Mouse (Mus musculus): Measurements from ENCODE around the gene Slc5a11. TPM values are rescaled to one million over a fixed set of nuclear protein-coding genes. Genes with fewer than 3 reads are reported as not detected.
A peak's percentile ranks its signal among the peaks of the same experiment; 100 is the strongest.

The Slc5a11 gene
- polyA plus RNA-seq, 1 experiment from 2014 or later = 0.70 TPM

GRCm38 (mm10) chr7:123217448-123218354 lies 3.1 kb downstream of the Slc5a11 start:
- Histone ChIP-seq H3K27me3 (no peaks in the 10 kb centered on the region), H3K9ac (no peak overlapping the region), H3K4me1 (replicated peaks) (peaks cover 18% of the 10 kb centered on the region), H3K4me3 (no peak overlapping the region), H3K27ac (no peak overlapping the region), H3K36me3 (no peaks in the 10 kb centered on the region), H3K9me3 (no peaks in the 10 kb centered on the region), H3K4me2 (no peak overlapping the region)
- ATAC-seq (ENCODE audit: low FRiP score) = no peak
- WGBS = 67% methylated on average over 7 of the region's 7 CpGs

- 14% methylated on average over 6 of the region's 6 CpGs for WGBS
- no peak overlapping the region for H3K4me2 ChIP-seq
- no peak overlapping the region for H3K27ac ChIP-seq
Observed at GRCm38 (mm10) chr7:123218620-123219019, 4.0 kb downstream of the Slc5a11 start.

GRCm38 (mm10) chr7:123219781-123220632 lies 5.4 kb downstream of the Slc5a11 start:
- no peak for ATAC-seq (ENCODE audit: low FRiP score)
- Histone ChIP-seq H3K36me3 (no peaks in the 10 kb centered on the region), H3K4me2 (no peak overlapping the region), H3K9ac (no peak overlapping the region), H3K27me3 (no peaks in the 10 kb centered on the region), H3K27ac (no peak overlapping the region), H3K4me3 (no peak overlapping the region), H3K4me1 (replicated peaks) (peaks cover 9% of the 10 kb centered on the region; the same call in 1 of the 2 replicates), H3K9me3 (no peaks in the 10 kb centered on the region)
- WGBS = 69% methylated on average over 13 of the region's 13 CpGs

More at GRCm38 (mm10) chr7:123218620-123219019, 4.0 kb downstream of the Slc5a11 start:
- ATAC-seq (ENCODE audit: low FRiP score) = no peak
- no peaks in the 10 kb centered on the region for H3K9me3 ChIP-seq
- no peaks in the 10 kb centered on the region for H3K36me3 ChIP-seq
- H3K4me3 ChIP-seq = no peak overlapping the region
- H3K27me3 ChIP-seq = no peaks in the 10 kb centered on the region
- H3K4me1 ChIP-seq (replicated peaks) = peaks cover 18% of the 10 kb centered on the region
- no peak overlapping the region for H3K9ac ChIP-seq

GRCm38 (mm10) chr7:123220633-123220942 lies 6.0 kb downstream of the Slc5a11 start:
- Histone ChIP-seq H3K9me3 (no peaks in the 10 kb centered on the region), H3K9ac (no peak overlapping the region), H3K4me1 (replicated peaks) (peaks cover 9% of the 10 kb centered on the region; the same call in 1 of the 2 replicates), H3K4me3 (no peak overlapping the region), H3K27ac (no peak overlapping the region), H3K27me3 (no peaks in the 10 kb centered on the region), H3K36me3 (no peaks in the 10 kb centered on the region), H3K4me2 (no peak overlapping the region)
- 85% methylated on average over 2 of the region's 2 CpGs for whole genome bisulfite sequencing
- no peak for ATAC-seq (ENCODE audit: low FRiP score)

GRCm38 (mm10) chr7:123224076-123224475 lies 9.5 kb downstream of the Slc5a11 start:
- Histone ChIP-seq H3K4me2 (no peak overlapping the region), H3K27ac (no peak overlapping the region), H3K4me1 (replicated peaks) (peaks cover 4% of the 10 kb centered on the region; the same call in 1 of the 2 replicates), H3K27me3 (no peaks in the 10 kb centered on the region), H3K4me3 (no peak overlapping the region), H3K36me3 (no peaks in the 10 kb centered on the region), H3K9ac (no peak overlapping the region), H3K9me3 (no peaks in the 10 kb centered on the region)
- WGBS = 75% methylated on average over 9 of the region's 9 CpGs
- no peak for ATAC-seq (ENCODE audit: low FRiP score)

- no peak for ATAC-seq (ENCODE audit: low FRiP score)
Observed at GRCm38 (mm10) chr7:123225159-123225558, 10.6 kb downstream of the Slc5a11 start.

GRCm38 (mm10) chr7:123235449-123235848 lies 20.9 kb downstream of the Slc5a11 start:
- H3K4me2 ChIP-seq = no peak overlapping the region
- ATAC-seq (ENCODE audit: low FRiP score) = no peak

More at GRCm38 (mm10) chr7:123225159-123225558, 10.6 kb downstream of the Slc5a11 start:
- Histone ChIP-seq H3K9ac (no peak overlapping the region), H3K4me3 (no peak overlapping the region), H3K27ac (no peak overlapping the region), H3K4me2 (no peak overlapping the region), H3K9me3 (no peaks in the 10 kb centered on the region), H3K4me1 (replicated peaks) (no peaks in the 10 kb centered on the region), H3K36me3 (no peaks in the 10 kb centered on the region), H3K27me3 (no peaks in the 10 kb centered on the region)
- WGBS = 89% methylated on average over 4 of the region's 4 CpGs

GRCm38 (mm10) chr7:123238621-123239020 lies 24.0 kb downstream of the Slc5a11 start:
- H3K9ac ChIP-seq = no peak overlapping the region; the same call in 1 of the 2 replicates
- H3K27me3 ChIP-seq = no peaks in the 10 kb centered on the region
- 0 out of 2 replicates have a peak overlapping the region, but pooled peaks have one; percentile 12 for H3K27ac ChIP-seq
- ATAC-seq (ENCODE audit: low FRiP score) = peak; percentile 71; the same call in 1 of the 2 replicates
- H3K4me2 ChIP-seq = no peak overlapping the region
- H3K4me3 ChIP-seq = no peak overlapping the region
- peaks cover 8% of the 10 kb centered on the region for H3K4me1 ChIP-seq (replicated peaks)
- H3K9me3 ChIP-seq = no peaks in the 10 kb centered on the region
- 43% methylated on average over 4 of the region's 4 CpGs for WGBS
- no peaks in the 10 kb centered on the region for H3K36me3 ChIP-seq

More at GRCm38 (mm10) chr7:123235449-123235848, 20.9 kb downstream of the Slc5a11 start:
- Histone ChIP-seq H3K27me3 (no peaks in the 10 kb centered on the region), H3K27ac (no peak overlapping the region), H3K9ac (no peak overlapping the region), H3K9me3 (no peaks in the 10 kb centered on the region), H3K4me1 (replicated peaks) (peaks cover 8% of the 10 kb centered on the region), H3K36me3 (no peaks in the 10 kb centered on the region), H3K4me3 (no peak overlapping the region)
- WGBS = 35% methylated on average over 4 of the region's 4 CpGs

GRCm38 (mm10) chr7:123240064-123240463 lies 25.5 kb downstream of the Slc5a11 start:
- no peak for ATAC-seq (ENCODE audit: low FRiP score)
- Histone ChIP-seq H3K9ac (no peak overlapping the region), H3K9me3 (no peaks in the 10 kb centered on the region), H3K4me1 (replicated peaks) (peaks cover 8% of the 10 kb centered on the region), H3K27ac (no peak overlapping the region), H3K36me3 (no peaks in the 10 kb centered on the region), H3K27me3 (no peaks in the 10 kb centered on the region), H3K4me2 (no peak overlapping the region), H3K4me3 (no peak overlapping the region)
- 72% methylated on average over 6 of the region's 6 CpGs for WGBS

GRCm38 (mm10) chr7:123242241-123242640 lies 27.7 kb downstream of the Slc5a11 start:
- Histone ChIP-seq H3K27me3 (no peaks in the 10 kb centered on the region), H3K4me1 (replicated peaks) (peaks cover 8% of the 10 kb centered on the region), H3K9me3 (no peaks in the 10 kb centered on the region), H3K4me3 (no peak overlapping the region), H3K9ac (no peak overlapping the region), H3K36me3 (no peaks in the 10 kb centered on the region), H3K27ac (no peak overlapping the region), H3K4me2 (no peak overlapping the region)
- WGBS = 90% methylated on average over 7 of the region's 7 CpGs
- ATAC-seq (ENCODE audit: low FRiP score) = no peak

- Histone ChIP-seq H3K4me3 (no peak overlapping the region), H3K9me3 (no peaks in the 10 kb centered on the region), H3K36me3 (no peaks in the 10 kb centered on the region), H3K27me3 (no peaks in the 10 kb centered on the region), H3K27ac (no peak overlapping the region), H3K9ac (no peak overlapping the region), H3K4me2 (no peak overlapping the region), H3K4me1 (replicated peaks) (no peaks in the 10 kb centered on the region)
- 91% methylated on average over 1 of the region's 1 CpGs for WGBS
- ATAC-seq (ENCODE audit: low FRiP score) = no peak
Observed at GRCm38 (mm10) chr7:123244833-123245232, 30.3 kb downstream of the Slc5a11 start.

GRCm38 (mm10) chr7:123246504-123247084 lies 32.0 kb downstream of the Slc5a11 start:
- no peaks in the 10 kb centered on the region for H3K9me3 ChIP-seq
- H3K9ac ChIP-seq = no peak overlapping the region
- H3K4me1 ChIP-seq (replicated peaks) = no peaks in the 10 kb centered on the region
- H3K27me3 ChIP-seq = no peaks in the 10 kb centered on the region
- WGBS = 56% methylated on average over 4 of the region's 4 CpGs
- no peak overlapping the region for H3K27ac ChIP-seq
- no peak for ATAC-seq (ENCODE audit: low FRiP score)
- no peak overlapping the region for H3K4me2 ChIP-seq
- H3K36me3 ChIP-seq = no peaks in the 10 kb centered on the region
- no peak overlapping the region for H3K4me3 ChIP-seq

Measured in hindbrain, embryonic 13.5 days (tissue).